Mouse (Mus musculus) lung, embryonic 16.5 days (tissue): ENCODE results near the gene Barx1. TPM values are rescaled to one million over a fixed set of nuclear protein-coding genes. Genes with fewer than 3 reads are reported as not detected.
A peak's percentile ranks its signal among the peaks of the same experiment; 100 is the strongest.

Source experiments
- ATAC-seq: fragments of 200-750 bp; cut with Nextera tagmentation; 2 replicates; pipeline ENCODE4 v1.8.0; 2017; ENCODE audit warnings: low read depth, mild to moderate bottlenecking, moderate library complexity
- H3K27ac ChIP-seq: fragments of 300-500 bp; sonication (generic); 2 replicates; pipeline ENCODE4 v1.5.1; 2014; ENCODE audit warnings: mild to moderate bottlenecking, control low read depth, low read length
- H3K27me3 ChIP-seq: fragments of 300-500 bp; sonication (generic); 2 replicates; pipeline ENCODE4 v1.6.1; 2014; ENCODE audit warnings: low read depth, low read length, mixed read lengths; ENCODE audit not compliant: control insufficient read depth, insufficient read depth
- H3K36me3 ChIP-seq: fragments of 300-500 bp; sonication (generic); 2 replicates; pipeline ENCODE4 v1.6.1; 2014; ENCODE audit warnings: low read length; ENCODE audit not compliant: control insufficient read depth, insufficient read depth
- H3K4me1 ChIP-seq: fragments of 300-500 bp; sonication (generic); replicated peaks from 2 replicates; pipeline ENCODE4 v1.6.1; 2014; ENCODE audit warnings: low read length, mixed read lengths; ENCODE audit not compliant: control insufficient read depth, insufficient read depth
- H3K4me2 ChIP-seq: fragments of 300-500 bp; sonication (generic); 2 replicates; pipeline ENCODE4 v1.6.1; 2014; ENCODE audit warnings: low read depth, low read length, control low read depth
- H3K4me3 ChIP-seq: fragments of 300-500 bp; sonication (generic); 2 replicates; pipeline ENCODE4 v1.5.1; 2014; ENCODE audit warnings: mild to moderate bottlenecking, low read length, control low read depth
- H3K9ac ChIP-seq: fragments of 300-500 bp; sonication (generic); 2 replicates; pipeline ENCODE4 v1.6.1; 2014; ENCODE audit warnings: low read length, control low read depth
- H3K9me3 ChIP-seq: fragments of 300-500 bp; sonication (generic); 2 replicates; pipeline ENCODE4 v1.6.1; 2016; ENCODE audit warnings: low read length; ENCODE audit not compliant: control insufficient read depth
- WGBS: fragments of 180-500 bp; shearing (Covaris S2); extraction: QIAGEN DNeasy Blood & Tissue Kit; methylation state at CpG from one replicate; pipeline ENCODE4 v1.1.7; 2014; 5-methylcytosine and 5-hydroxymethylcytosine counted together
- polyA plus RNA-seq: library from polyadenylated mRNA; unstranded; fragments of >200 nt; fragmentation: Nextera tagmentation; extraction: Ambion mirVana; gene quantifications from 2 replicates; pipeline ENCODE4 v1.2.1, GENCODE M21; 2015

Gene Barx1
- polyA plus RNA-seq, 1 experiment from 2014 or later, result 0.43 TPM

GRCm38 (mm10) chr13:48691991-48692390, 29.2 kb downstream of the Barx1 start:
- Histone ChIP-seq H3K4me2 (no peak overlapping the region), H3K9me3 (no peaks in the 10 kb centered on the region), H3K4me1 (peaks cover 11% of the 10 kb centered on the region), H3K36me3 (no peaks in the 10 kb centered on the region), H3K27ac (no peak overlapping the region), H3K4me3 (no peak overlapping the region), H3K9ac (no peak overlapping the region), H3K27me3 (peaks cover 22% of the 10 kb centered on the region)
- ATAC-seq, result no peak
- 48% methylated on average over 2 of the region's 2 CpGs for WGBS

GRCm38 (mm10) chr13:48694090-48695064, 31.6 kb downstream of the Barx1 start:
- no peak overlapping the region for H3K27ac ChIP-seq
- H3K9me3 ChIP-seq, result no peaks in the 10 kb centered on the region
- H3K4me2 ChIP-seq, result peak overlapping the region; percentile 25; the same call in 1 of the 2 replicates
- H3K27me3 ChIP-seq, result peaks cover 19% of the 10 kb centered on the region
- H3K36me3 ChIP-seq, result no peaks in the 10 kb centered on the region
- H3K9ac ChIP-seq, result no peak overlapping the region
- WGBS, result 17% methylated on average over 26 of the region's 27 CpGs
- peak; percentile 73 for ATAC-seq
- no peak overlapping the region for H3K4me3 ChIP-seq
- peaks cover 11% of the 10 kb centered on the region for H3K4me1 ChIP-seq

GRCm38 (mm10) chr13:48706385-48706951, 43.7 kb downstream of the Barx1 start:
- Histone ChIP-seq H3K9ac (peak overlapping the region; percentile 46), H3K4me2 (peak overlapping the region; percentile 50), H3K36me3 (no peaks in the 10 kb centered on the region), H3K4me1 (peaks cover 3% of the 10 kb centered on the region; the same call in 1 of the 2 replicates), H3K27me3 (peaks cover 3% of the 10 kb centered on the region), H3K4me3 (peak overlapping the region; percentile 42), H3K9me3 (no peaks in the 10 kb centered on the region), H3K27ac (no peak overlapping the region)
- peak; percentile 68; the same call in 1 of the 2 replicates for ATAC-seq
- 4% methylated on average over 21 of the region's 21 CpGs for WGBS

DNA sequence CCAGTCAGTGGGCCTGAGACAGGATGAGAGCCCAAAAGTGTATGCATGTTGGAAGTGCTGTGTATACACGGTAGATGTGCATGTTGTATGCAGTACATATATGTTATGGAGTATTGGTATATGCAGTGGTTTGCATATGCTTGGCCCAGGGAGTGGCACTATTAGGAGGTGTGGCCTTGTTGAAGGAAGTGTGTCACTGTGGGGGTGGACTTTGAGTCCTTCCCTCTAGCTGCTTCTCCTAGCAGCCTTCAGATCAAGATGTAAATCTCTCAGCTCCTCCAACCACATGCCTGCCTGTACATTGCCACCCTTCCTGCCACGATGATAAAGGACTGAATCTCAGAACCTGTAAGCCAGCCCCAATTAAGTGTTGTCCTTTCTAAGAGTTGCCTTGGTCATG, 49.9 kb downstream of the Barx1 start:
- no peaks in the 10 kb centered on the region for H3K9me3 ChIP-seq
- H3K27ac ChIP-seq, result no peak overlapping the region
- ATAC-seq, result no peak
- H3K4me2 ChIP-seq, result no peak overlapping the region
- H3K36me3 ChIP-seq, result no peaks in the 10 kb centered on the region
- 68% methylated on average over 2 of the region's 2 CpGs for WGBS
- H3K9ac ChIP-seq, result no peak overlapping the region
- no peaks in the 10 kb centered on the region for H3K27me3 ChIP-seq
- H3K4me1 ChIP-seq, result no peaks in the 10 kb centered on the region
- no peak overlapping the region for H3K4me3 ChIP-seq

- Histone ChIP-seq H3K9ac (no peak overlapping the region), H3K4me2 (no peak overlapping the region), H3K4me3 (no peak overlapping the region), H3K9me3 (no peaks in the 10 kb centered on the region), H3K4me1 (no peaks in the 10 kb centered on the region), H3K27me3 (no peaks in the 10 kb centered on the region; the same call in 1 of the 2 replicates), H3K36me3 (no peaks in the 10 kb centered on the region), H3K27ac (no peak overlapping the region)
- no peak for ATAC-seq
- WGBS, result 43% methylated on average over 4 of the region's 4 CpGs
Observed at GRCm38 (mm10) chr13:48716075-48716474, 53.3 kb downstream of the Barx1 start.

Other genes starting within 250 kb of the Barx1 start
- 4.1 TPM in 2 replicates for gene Zfp169, start 149.5 kb upstream of the Barx1 start, polyA plus RNA-seq
- 0.84 and 0.87 TPM in 2 replicates for gene A830005F24Rik, start 149.4 kb upstream of the Barx1 start, polyA plus RNA-seq
- 9.2 and 10.1 TPM in 2 replicates for gene Ptpdc1, start 37.3 kb upstream of the Barx1 start, polyA plus RNA-seq
- gene Phf2, start 208.1 kb downstream of the Barx1 start, polyA plus RNA-seq, result 7.2 and 7.3 TPM in 2 replicates